ENCODE assay signal across 8 mouse cellular contexts in the genomic region with DNA sequence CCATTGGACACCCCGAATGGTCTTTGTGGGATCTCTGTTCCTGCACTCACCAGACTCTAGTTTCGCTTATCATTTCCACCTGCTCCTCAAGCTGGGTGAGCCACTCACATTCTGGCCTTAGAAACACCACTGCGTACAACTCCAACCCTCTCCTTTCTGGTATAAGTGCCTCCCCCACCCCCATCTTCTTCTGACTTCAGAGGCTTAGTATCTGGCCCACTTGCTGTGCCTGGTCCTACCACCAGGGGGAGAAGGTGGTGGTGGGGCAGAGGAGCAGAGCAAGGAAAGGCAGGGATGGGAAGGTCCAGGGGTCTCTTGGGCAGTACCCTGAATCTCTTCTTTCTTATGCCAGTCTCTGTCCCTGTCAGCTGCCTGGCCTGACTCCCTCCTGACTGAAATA. TPM values are rescaled to one million over a fixed set of nuclear protein-coding genes. Genes with fewer than 3 reads are reported as not detected.
DNase-seq lines count a peak whose midpoint lies in the region.

No protein-coding gene starts in this region.

- peaks cover 3% of the 10 kb centered on the region for H3K4me1 ChIP-seq in embryonic facial prominence, embryonic 10.5 days

- no peaks in the 10 kb centered on the region for H3K9me3 ChIP-seq in embryonic facial prominence, embryonic 10.5 days

- WGBS in embryonic facial prominence, embryonic 10.5 days: 67% methylated on average over 3 of the region's 3 CpGs

- no peak overlapping the region for H3K4me3 ChIP-seq in embryonic facial prominence, embryonic 10.5 days

- intact Hi-C loops in heart, postnatal 25 days (cut with DNase I): loop anchor here (2.0 kb wide), 1 partner anchor 416 kb away; no protein-coding TSS in a partner anchor
- intact Hi-C loops in left cerebral cortex, postnatal 4 days (cut with DNase I): no loop called here

- DNase-seq in heart, adult 11 months: peak; percentile 92
- DNase-seq in heart, postnatal 25 days (ENCODE audit: low spot score): no peak
- peak; percentile 84 to 85 for DNase-seq in B cell, adult 2 months
- DNase-seq in T-cell, adult 2 months (ENCODE audit: low spot score): peak; percentile 60
- peak; percentile 73 for DNase-seq in embryonic facial prominence, embryonic 10.5 days (ENCODE audit: low spot score)
- peak; percentile 64 for DNase-seq in left cerebral cortex, postnatal 4 days
- peak; percentile 43 to 65 for DNase-seq in natural killer cell, adult 2 months (ENCODE audit: low spot score in 2 of 2)
- peak; percentile 72 to 75 for DNase-seq in thymus, postnatal 36 days

- no peaks in the 10 kb centered on the region for H3K36me3 ChIP-seq in embryonic facial prominence, embryonic 10.5 days (replicated peaks)

- no peak overlapping the region for H3K27ac ChIP-seq in embryonic facial prominence, embryonic 10.5 days (replicated peaks)

- H3K27me3 ChIP-seq in embryonic facial prominence, embryonic 10.5 days (replicated peaks; ENCODE audit: low read depth, poor library complexity, severe bottlenecking): no peaks in the 10 kb centered on the region

RNA-seq across cellular contexts. Expression of a gene that starts 5.3 kb away (rescaled TPM):
- total RNA-seq in heart, postnatal 25 days (2021): 10 to 100 TPM; 16.9 to 21.7 TPM
- 14.0 and 14.3 TPM in 2 replicates for polyA plus RNA-seq in embryonic facial prominence, embryonic 10.5 days (2016; fragmentation: Nextera tagmentation; extraction: Ambion mirVana)
- 10 to 100 TPM; 32.5 to 35.4 TPM for total RNA-seq in left cerebral cortex, postnatal 4 days (2021)
